ENCODE assay signal across 13 mouse cellular contexts in genomic region chr3:132651776-132652175, GRCm38 (mm10). TPM values are rescaled to one million over a fixed set of nuclear protein-coding genes. Genes with fewer than 3 reads are reported as not detected.
DNase-seq lines count a peak whose midpoint lies in the region; ATAC-seq and TF ChIP-seq lines count a peak whose summit lies in the region.
"Had no signal": no experiment of that assay in that cellular context is flagged by ENCODE, and none has a peak within 500 bp of the region (broad histone marks: within the 10 kb centered on the region; RNA-seq: fewer than 3 reads in every experiment).

No protein-coding gene starts in this region.

- TF ChIP-seq CTCF in liver, adult 2 months (IDR thresholded peaks at IDR 0.05; ENCODE audit: low read depth, low read length), result no peak
- TF ChIP-seq CTCF in liver, postnatal 0 days (IDR thresholded peaks at IDR 0.05; ENCODE audit: low read depth), result no peak

- H3K27ac ChIP-seq in liver, adult 2 months (replicated peaks; ENCODE audit: insufficient read depth, low read depth, low read length), result no peak overlapping the region
- no peak overlapping the region for H3K27ac ChIP-seq in liver, postnatal 0 days (ENCODE audit: low read depth)
- H3K27ac ChIP-seq: embryonic facial prominence, embryonic 13.5 days; heart, embryonic 13.5 days had no signal

- H3K9me3 ChIP-seq in liver, postnatal 0 days (ENCODE audit: low read length), result no peaks in the 10 kb centered on the region

- H3K4me1 ChIP-seq in liver, adult 2 months (ENCODE audit: control insufficient read depth, insufficient read depth, low read length), result peaks cover 2% of the 10 kb centered on the region
- no peaks in the 10 kb centered on the region for H3K4me1 ChIP-seq in liver, postnatal 0 days (ENCODE audit: insufficient read depth)
- H3K4me1 ChIP-seq: embryonic facial prominence, embryonic 13.5 days; heart, embryonic 13.5 days had no signal

- ATAC-seq in liver, postnatal 0 days, result no peak
- ATAC-seq: Patski had no signal

- no peaks in the 10 kb centered on the region for H3K36me3 ChIP-seq in liver, adult 2 months (ENCODE audit: control insufficient read depth, insufficient read depth, low read length)
- H3K36me3 ChIP-seq in liver, postnatal 0 days (replicated peaks; ENCODE audit: insufficient read depth, low read length), result no peaks in the 10 kb centered on the region
- H3K36me3 ChIP-seq: embryonic facial prominence, embryonic 13.5 days had no signal

- WGBS in liver, adult 2 months, result 13% methylated on average over 3 of the region's 3 CpGs
- 60% methylated on average over 3 of the region's 3 CpGs for WGBS in liver, postnatal 0 days (ENCODE audit: insufficient replicate concordance)

- no peak overlapping the region for H3K9ac ChIP-seq in liver, adult 2 months (ENCODE audit: low read depth, low read length)
- H3K9ac ChIP-seq in liver, postnatal 0 days (replicated peaks), result no peak overlapping the region
- H3K9ac ChIP-seq: embryonic facial prominence, embryonic 13.5 days; heart, embryonic 13.5 days had no signal

- TF ChIP-seq POLR2A in liver, adult 2 months (IDR thresholded peaks at IDR 0.05; ENCODE audit: extremely low read depth, insufficient read depth, low read length), result no peak

- no peaks in the 10 kb centered on the region for H3K27me3 ChIP-seq in liver, adult 2 months (ENCODE audit: control insufficient read depth, insufficient read depth, low read length)
- no peaks in the 10 kb centered on the region for H3K27me3 ChIP-seq in liver, postnatal 0 days (ENCODE audit: insufficient read depth, low read length)
- H3K27me3 ChIP-seq: embryonic facial prominence, embryonic 13.5 days; heart, embryonic 13.5 days; Patski had no signal

- intact Hi-C loops in heart, postnatal 14 days (cut with DNase I), result no loop called here

- H3K79me2 ChIP-seq in liver, adult 2 months (ENCODE audit: control insufficient read depth, insufficient read depth, low read length), result no peaks in the 10 kb centered on the region

- no peak overlapping the region for H3K4me2 ChIP-seq in liver, postnatal 0 days (ENCODE audit: low read depth, low read length)
- H3K4me2 ChIP-seq: embryonic facial prominence, embryonic 13.5 days; heart, embryonic 13.5 days had no signal

- no peak overlapping the region for H3K4me3 ChIP-seq in liver, adult 2 months (ENCODE audit: insufficient read depth, low read depth, low read length)
- H3K4me3 ChIP-seq in liver, postnatal 0 days (ENCODE audit: low read depth, low read length), result no peak overlapping the region
- H3K4me3 ChIP-seq: embryonic facial prominence, embryonic 13.5 days; heart, embryonic 13.5 days had no signal

- peak; percentile 36 for DNase-seq in adrenal gland, adult 2 months
- DNase-seq in adrenal gland, postnatal 4 days (ENCODE audit: low spot score in 2 of 2), result no peak
- DNase-seq in liver, adult 2 months (ENCODE audit: extremely low read depth, low read depth, low spot score), result peak; percentile 78
- DNase-seq in liver, postnatal 0 days, result no peak
- DNase-seq in heart, postnatal 14 days, result peak; percentile 19 to 23
- DNase-seq in skeletal muscle tissue, adult 2 months (ENCODE audit: low read depth, low spot score), result peak; percentile 18
- no peak for DNase-seq in c-Kit-positive CD71-positive TER-119-positive erythroid progenitor cells, embryonic 14.5 days (ENCODE audit: low spot score)
- DNase-seq in thymus, postnatal 10 days (ENCODE audit: low spot score in 2 of 2), result no peak

- TF ChIP-seq EP300 in liver, postnatal 0 days (IDR thresholded peaks at IDR 0.05; ENCODE audit: low read depth), result no peak

RNA-seq across cellular contexts. Expression of gene Gimd1, which starts 22.2 kb away (rescaled TPM):
- not detected for total RNA-seq in adrenal gland, adult 2 months (2021)
- not detected in 2 replicates for polyA plus RNA-seq in adrenal gland, adult 2 months (2012; rRNA removed)
- total RNA-seq in adrenal gland, postnatal 4 days (2021), result under 1 TPM in 1 of 2 experiments, not detected in 1; 0.71 TPM
- total RNA-seq in liver, adult 2 months (2014; rRNA removed), result 5.3 and 9.1 TPM in 2 replicates
- polyA plus RNA-seq in liver, adult 2 months (2012; rRNA removed), result 2.2 and 3.6 TPM in 2 replicates
- 5.1 and 5.6 TPM in 2 replicates for polyA plus RNA-seq in liver, postnatal 0 days (2015; fragmentation: Nextera tagmentation; extraction: Ambion mirVana)
- not detected for total RNA-seq in heart, postnatal 14 days (2021)
- total RNA-seq: left cerebral cortex, adult 8-10 months had no signal
- polyA plus RNA-seq: embryonic facial prominence, embryonic 13.5 days; heart, embryonic 13.5 days; neural tube, embryonic 11.5 days; Patski had no signal

RNA-seq across cellular contexts. Expression of gene Tbck, which starts 32.2 kb away (rescaled TPM):
- total RNA-seq in adrenal gland, adult 2 months (2021), result 10 to 100 TPM; 21.3 to 21.8 TPM
- 3.1 and 3.2 TPM in 2 replicates for polyA plus RNA-seq in adrenal gland, adult 2 months (2012; rRNA removed)
- total RNA-seq in adrenal gland, postnatal 4 days (2021), result 10 to 100 TPM; 26.2 to 28.6 TPM
- total RNA-seq in liver, adult 2 months (2014; rRNA removed), result 10.5 and 10.7 TPM in 2 replicates
- 2.5 and 2.7 TPM in 2 replicates for polyA plus RNA-seq in liver, adult 2 months (2012; rRNA removed)
- 4.4 and 5.0 TPM in 2 replicates for polyA plus RNA-seq in liver, postnatal 0 days (2015; fragmentation: Nextera tagmentation; extraction: Ambion mirVana)
- 10 to 100 TPM; 13.7 to 14.3 TPM for total RNA-seq in heart, postnatal 14 days (2021)

RNA-seq across cellular contexts. Expression of gene Aimp1, which starts 32.4 kb away (rescaled TPM):
- total RNA-seq in adrenal gland, adult 2 months (2021), result 10 to 100 TPM; 36.6 to 56.2 TPM
- polyA plus RNA-seq in adrenal gland, adult 2 months (2012; rRNA removed), result 1.9 and 2.0 TPM in 2 replicates
- total RNA-seq in adrenal gland, postnatal 4 days (2021), result 10 to 100 TPM; 68.3 to 75.3 TPM
- total RNA-seq in liver, adult 2 months (2014; rRNA removed), result 32.7 and 37.7 TPM in 2 replicates
- 7.0 and 9.8 TPM in 2 replicates for polyA plus RNA-seq in liver, adult 2 months (2012; rRNA removed)
- 28.2 and 29.8 TPM in 2 replicates for polyA plus RNA-seq in liver, postnatal 0 days (2015; fragmentation: Nextera tagmentation; extraction: Ambion mirVana)
- 10 to 100 TPM; 41.4 TPM for total RNA-seq in heart, postnatal 14 days (2021)

Comparison
In these comparisons a context has a peak if more than half of its experiments do, and no peak if none do; other contexts are left out.
1. DNase-seq: peak in adrenal gland, adult 2 months (single experiment), liver, adult 2 months (single experiment), heart, postnatal 14 days (2 of 2) and skeletal muscle tissue, adult 2 months (single experiment); none in adrenal gland, postnatal 4 days (0 of 2), liver, postnatal 0 days (single experiment), c-Kit-positive CD71-positive TER-119-positive erythroid progenitor cells, embryonic 14.5 days (single experiment) and thymus, postnatal 10 days (0 of 2).